Mouse (Mus musculus) liver, adult 2 months (tissue): ENCODE data around the gene Casz1. TPM values are rescaled to one million over a fixed set of nuclear protein-coding genes. Genes with fewer than 3 reads are reported as not detected.
A peak's percentile ranks its signal among the peaks of the same experiment; 100 is the strongest.

Source experiments
- DNase-seq: peaks from one replicate; pipeline ENCODE4 v3.0.0-alpha.2; 2011; ENCODE audit warnings: low read depth, low spot score; ENCODE audit errors: extremely low read depth
- H3K27ac ChIP-seq: fragments of 200-500 bp; replicated peaks from 2 replicates; pipeline ENCODE4 v1.5.1; 2012; ENCODE audit warnings: low read depth, mild to moderate bottlenecking, control low read depth, inconsistent platforms, low read length; ENCODE audit not compliant: insufficient read depth
- H3K27me3 ChIP-seq: fragments of 200-500 bp; 2 replicates; pipeline ENCODE4 v1.6.1; 2012; ENCODE audit warnings: mild to moderate bottlenecking, moderate library complexity, low read length, inconsistent platforms; ENCODE audit not compliant: control insufficient read depth, insufficient read depth
- H3K36me3 ChIP-seq: fragments of 200-500 bp; 2 replicates; pipeline ENCODE4 v1.6.1; 2012; ENCODE audit warnings: low read length, inconsistent platforms; ENCODE audit not compliant: control insufficient read depth, insufficient read depth
- H3K4me1 ChIP-seq: fragments of 200-500 bp; 2 replicates; pipeline ENCODE4 v1.6.1; 2011; ENCODE audit warnings: low read length; ENCODE audit not compliant: control insufficient read depth, insufficient read depth
- H3K4me3 ChIP-seq: fragments of 200-500 bp; 2 replicates; pipeline ENCODE4 v1.5.1; 2011; ENCODE audit warnings: low read depth, mild to moderate bottlenecking, control low read depth, low read length, moderate library complexity; ENCODE audit not compliant: insufficient read depth
- H3K79me2 ChIP-seq: fragments of 200-500 bp; 2 replicates; pipeline ENCODE4 v1.6.1; 2012; ENCODE audit warnings: inconsistent platforms, mild to moderate bottlenecking, low read length, moderate library complexity; ENCODE audit not compliant: control insufficient read depth, insufficient read depth
- H3K9ac ChIP-seq: fragments of 200-500 bp; 2 replicates; pipeline ENCODE4 v1.6.1; 2012; ENCODE audit warnings: low read depth, mild to moderate bottlenecking, control low read depth, inconsistent platforms, low read length
- CTCF ChIP-seq: fragments of 200-500 bp; IDR thresholded peaks from 2 replicates; pipeline ENCODE4 v1.5.1; 2011; ENCODE audit warnings: low read depth, low read length, control low read depth
- POLR2A ChIP-seq: fragments of 200-500 bp; IDR thresholded peaks from 2 replicates; pipeline ENCODE4 v1.6.1; 2011; ENCODE audit warnings: low read length, control low read depth; ENCODE audit not compliant: insufficient read depth; ENCODE audit errors: extremely low read depth
- WGBS: fragments of 180-500 bp; shearing (Covaris S2); methylation state at CpG from one replicate; pipeline ENCODE4 v1.1.7; 2018; 5-methylcytosine and 5-hydroxymethylcytosine counted together
- polyA plus RNA-seq: library from polyadenylated mRNA; depleted of rRNA; stranded (reverse); fragments of >200 nt; gene quantifications from 2 replicates; pipeline ENCODE4 v1.2.3, GENCODE M21; 2012
- total RNA-seq: library from RNA; depleted of rRNA; stranded (reverse); fragments of >200 nt; gene quantifications from 2 replicates; pipeline ENCODE4 v1.2.3, GENCODE M21; 2014

The Casz1 gene
- total and polyA plus RNA-seq, 2 experiments, result 0.09 to 0.24 TPM

DNA sequence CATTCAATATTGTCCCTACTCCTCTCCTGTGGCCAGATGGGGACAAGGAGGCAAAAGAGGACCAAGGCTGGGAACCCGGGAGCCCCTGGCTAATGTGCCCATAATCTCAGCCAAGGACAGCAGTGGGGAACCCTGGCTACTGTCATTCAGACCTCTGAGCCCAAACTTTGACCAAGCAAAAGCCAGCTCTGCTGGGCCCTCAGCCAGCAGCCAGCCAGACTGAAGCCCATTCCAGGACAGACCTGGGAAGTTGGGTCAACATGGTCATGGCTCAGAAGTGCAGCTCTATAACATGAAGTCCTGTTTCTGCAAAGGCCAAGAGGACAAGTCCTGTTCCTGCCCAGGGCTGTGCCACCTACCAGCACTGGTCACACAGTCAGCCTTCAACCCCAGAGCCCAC is 157.9 kb downstream of the Casz1 start:
- 15% methylated on average over 1 of the region's 1 CpGs for WGBS
- Histone ChIP-seq H3K9ac (no peak overlapping the region), H3K79me2 (no peaks in the 10 kb centered on the region), H3K27me3 (no peaks in the 10 kb centered on the region), H3K27ac (no peak overlapping the region), H3K4me1 (no peaks in the 10 kb centered on the region), H3K4me3 (no peak overlapping the region), H3K36me3 (peaks cover 9% of the 10 kb centered on the region; the same call in 1 of the 2 replicates)
- peak; percentile 40 for DNase-seq
- no peak for TF ChIP-seq CTCF
- TF ChIP-seq POLR2A, result no peak

DNA sequence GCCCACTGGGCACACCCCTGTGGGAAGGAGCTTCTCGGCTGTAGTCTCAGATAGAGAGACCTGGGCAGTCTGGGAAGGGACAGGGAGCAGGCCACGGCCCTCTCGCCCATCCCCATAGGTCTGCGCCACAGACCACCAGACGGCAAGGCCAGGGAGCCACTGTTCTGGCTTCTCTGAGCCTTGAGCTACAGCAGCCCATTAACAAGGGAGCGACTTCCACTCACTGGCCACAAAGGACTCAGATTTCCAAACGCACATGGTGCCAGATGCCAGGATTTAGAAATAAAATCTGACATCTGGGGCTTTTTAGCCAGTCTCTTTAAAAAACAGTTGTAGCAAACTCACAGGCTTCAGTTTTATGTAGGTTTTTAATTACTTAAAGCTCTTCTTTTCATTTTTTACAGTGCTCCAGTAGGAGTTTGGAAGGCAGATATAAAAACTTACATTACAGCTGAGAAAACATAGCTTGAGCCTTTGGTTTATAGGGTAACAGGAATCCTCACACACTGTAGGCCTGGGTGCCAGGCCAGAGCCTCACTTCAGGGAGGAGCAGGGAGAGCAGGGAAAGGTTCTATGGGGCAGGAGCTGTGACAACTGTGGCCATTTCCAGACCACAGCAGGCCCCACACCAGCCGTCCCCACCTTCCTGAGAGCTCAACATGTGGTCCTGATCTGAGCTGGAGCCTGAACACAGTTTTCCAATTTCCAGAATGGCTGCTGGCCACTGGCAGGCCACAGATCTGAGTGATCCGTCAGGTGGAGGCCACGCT is 160.5 kb downstream of the Casz1 start:
- DNase-seq, result no peak
- no peak overlapping the region for H3K4me3 ChIP-seq
- no peaks in the 10 kb centered on the region for H3K4me1 ChIP-seq
- no peaks in the 10 kb centered on the region for H3K79me2 ChIP-seq
- peaks cover 13% of the 10 kb centered on the region; the same call in 1 of the 2 replicates for H3K36me3 ChIP-seq
- H3K9ac ChIP-seq, result no peak overlapping the region
- no peaks in the 10 kb centered on the region for H3K27me3 ChIP-seq
- no peak for TF ChIP-seq CTCF
- TF ChIP-seq POLR2A, result no peak
- WGBS, result 98% methylated on average over 10 of the region's 10 CpGs
- H3K27ac ChIP-seq, result no peak overlapping the region

DNA sequence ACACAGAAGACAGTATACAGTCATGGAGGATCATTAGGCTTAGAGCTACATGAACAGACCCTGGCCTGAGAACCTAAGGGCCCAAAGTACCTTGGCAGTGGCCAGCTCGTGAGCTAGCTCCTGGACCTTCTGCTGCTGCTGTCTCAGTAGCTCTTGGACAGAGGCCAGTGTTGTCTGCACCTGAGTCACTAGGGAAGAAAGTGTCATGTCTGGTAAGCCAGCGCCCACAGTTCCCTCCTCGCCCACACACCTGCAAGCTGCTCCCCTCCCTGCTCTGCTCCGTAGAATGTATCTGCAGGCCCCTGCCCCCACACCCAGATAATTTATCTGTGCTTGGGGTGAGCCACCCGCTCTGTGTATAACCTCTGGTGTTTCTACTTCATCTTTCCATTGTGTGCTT is 161.9 kb downstream of the Casz1 start:
- Histone ChIP-seq H3K9ac (no peak overlapping the region), H3K79me2 (no peaks in the 10 kb centered on the region), H3K27ac (no peak overlapping the region), H3K36me3 (peaks cover 13% of the 10 kb centered on the region; the same call in 1 of the 2 replicates), H3K4me1 (no peaks in the 10 kb centered on the region), H3K27me3 (no peaks in the 10 kb centered on the region), H3K4me3 (no peak overlapping the region)
- no peak for TF ChIP-seq CTCF
- no peak for TF ChIP-seq POLR2A
- DNase-seq, result no peak
- WGBS, result 94% methylated on average over 5 of the region's 5 CpGs

DNA sequence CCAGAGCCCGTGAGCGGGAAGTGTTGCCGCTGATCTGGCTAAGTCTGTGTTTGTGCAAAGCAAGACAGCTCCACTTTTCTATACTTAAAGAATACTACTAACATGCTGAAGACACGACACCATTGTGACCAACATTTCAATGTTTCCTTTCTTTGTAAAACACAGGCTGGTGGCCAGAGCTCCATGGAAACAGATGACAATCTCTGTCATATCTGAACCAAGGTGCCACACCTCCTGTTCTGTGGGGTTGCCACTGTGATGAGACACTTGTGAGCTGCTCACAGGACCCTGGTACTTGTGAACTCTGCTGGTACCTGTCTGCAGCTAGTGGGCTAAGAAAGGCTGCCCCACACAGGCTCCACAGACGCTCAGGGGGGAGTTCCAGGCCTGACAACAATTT is 164.6 kb downstream of the Casz1 start:
- H3K36me3 ChIP-seq, result peaks cover 9% of the 10 kb centered on the region; the same call in 1 of the 2 replicates
- TF ChIP-seq CTCF, result no peak
- no peak for TF ChIP-seq POLR2A
- H3K4me3 ChIP-seq, result no peak overlapping the region
- H3K27me3 ChIP-seq, result no peaks in the 10 kb centered on the region
- H3K4me1 ChIP-seq, result no peaks in the 10 kb centered on the region
- no peak for DNase-seq
- no peak overlapping the region for H3K9ac ChIP-seq
- H3K79me2 ChIP-seq, result no peaks in the 10 kb centered on the region
- 95% methylated on average over 5 of the region's 5 CpGs for WGBS
- H3K27ac ChIP-seq, result no peak overlapping the region

DNA sequence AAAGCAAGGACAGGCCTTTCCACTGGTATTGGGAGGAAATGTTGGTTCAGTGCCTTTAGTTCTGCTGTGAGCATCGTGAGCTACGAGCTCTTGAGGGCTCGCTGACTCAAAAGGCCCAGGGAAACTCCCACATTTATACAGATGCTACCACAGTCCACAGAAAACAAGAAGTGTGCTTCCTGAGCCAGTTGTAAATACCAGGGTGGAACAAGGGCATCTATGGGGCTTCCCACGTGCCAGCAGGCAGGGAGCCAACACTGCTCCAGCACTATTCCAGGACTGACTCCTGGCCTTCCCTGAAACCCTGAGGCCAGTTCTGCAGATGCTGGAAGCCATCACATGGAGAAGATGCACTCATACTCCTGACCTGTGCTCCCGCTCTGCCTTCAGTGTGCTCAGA is 165.4 kb downstream of the Casz1 start:
- no peaks in the 10 kb centered on the region for H3K27me3 ChIP-seq
- no peak overlapping the region for H3K9ac ChIP-seq
- no peak for TF ChIP-seq CTCF
- TF ChIP-seq POLR2A, result no peak
- no peak overlapping the region for H3K27ac ChIP-seq
- H3K36me3 ChIP-seq, result peaks cover 7% of the 10 kb centered on the region; the same call in 1 of the 2 replicates
- DNase-seq, result peak; percentile 51
- no peaks in the 10 kb centered on the region for H3K4me1 ChIP-seq
- 47% methylated on average over 5 of the region's 5 CpGs for WGBS
- H3K4me3 ChIP-seq, result no peak overlapping the region
- H3K79me2 ChIP-seq, result no peaks in the 10 kb centered on the region

GRCm38 (mm10) chr4:148970742-148971141 is 166.5 kb downstream of the Casz1 start:
- H3K9ac ChIP-seq, result no peak overlapping the region
- H3K36me3 ChIP-seq, result peaks cover 7% of the 10 kb centered on the region; the same call in 1 of the 2 replicates
- TF ChIP-seq CTCF (no peak), POLR2A (no peak)
- no peaks in the 10 kb centered on the region for H3K4me1 ChIP-seq
- H3K27me3 ChIP-seq, result no peaks in the 10 kb centered on the region
- 61% methylated on average over 4 of the region's 4 CpGs for WGBS
- H3K27ac ChIP-seq, result no peak overlapping the region
- H3K79me2 ChIP-seq, result no peaks in the 10 kb centered on the region
- peak; percentile 26 for DNase-seq
- H3K4me3 ChIP-seq, result no peak overlapping the region
